Mouse (Mus musculus): Measurements from ENCODE around the gene Phldb3. TPM values are rescaled to one million over a fixed set of nuclear protein-coding genes. Genes with fewer than 3 reads are reported as not detected.

Phldb3 gene
- total and polyA plus RNA-seq, 3 experiments, result 0.89 to 3.6 (median 3.5) TPM

- Histone ChIP-seq H3K79me2 (replicated peaks; ENCODE audit: control insufficient read depth, extremely low read depth, insufficient read depth, poor library complexity, severe bottlenecking) (no peaks in the 10 kb centered on the region), H3K27me3 (replicated peaks) (no peaks in the 10 kb centered on the region), H3K36me3 (replicated peaks in 1 of 2; ENCODE audit: control insufficient read depth in 1 of 2, insufficient read depth in 1 of 2, low read length in 1 of 2) (peaks cover 59 to 77% of the 10 kb centered on the region in 2 experiments), H3K9me3 (replicated peaks; ENCODE audit: low read length) (peaks cover 2% of the 10 kb centered on the region), H3K4me3 (replicated peaks in 1 of 3; ENCODE audit: low read depth in 2 of 3, low read length in 2 of 3, poor library complexity in 1 of 3) (peak overlapping the region in 1 of 3 experiments; percentile 37), H3K9ac (ENCODE audit: insufficient read depth, low read depth) (no peak overlapping the region), H3K4me1 (ENCODE audit: control insufficient read depth in 1 of 2, insufficient read depth in 2 of 2) (peaks cover 24 to 89% of the 10 kb centered on the region in 2 experiments), H3K4me2 (ENCODE audit: insufficient read depth, low read depth, poor library complexity, severe bottlenecking) (no peak overlapping the region), H3K27ac (ENCODE audit: insufficient read depth, low read depth) (no peak overlapping the region)
- dilution Hi-C loops (cut with MboI; ENCODE audit: extremely low pct_ligation_motif_present, extremely low pct_unique_long_range_greater_than_20kb, low sequenced_read_pairs) (no loop called here), in situ Hi-C loops (cut with MboI; ENCODE audit: low pct_ligation_motif_present, low pct_unique_long_range_greater_than_20kb, low sequenced_read_pairs) (loop anchor here (5.0 kb wide), 1 partner anchor 36 kb away; the partner anchor contains the start of gene Irgq)
- TF ChIP-seq EP300 (IDR thresholded peaks at IDR 0.05; ENCODE audit: low read length) (no peak), E2F4 (IDR thresholded peaks at IDR 0.05; ENCODE audit: insufficient replicate concordance, low read depth, low read length) (no peak), USF1 (IDR thresholded peaks at IDR 0.05; ENCODE audit: low read depth, low read length) (no peak), TBP (conservative IDR thresholded peaks at IDR 0.05; ENCODE audit: low read depth, low read length) (no peak), NRF1 (IDR thresholded peaks at IDR 0.05; ENCODE audit: low read depth, low read length) (no peak), USF2 (conservative IDR thresholded peaks at IDR 0.05; ENCODE audit: low read depth, low read length) (no peak), ZMIZ1 (IDR thresholded peaks at IDR 0.05; ENCODE audit: low read depth, low read length) (no peak), MXI1 (IDR thresholded peaks at IDR 0.05; ENCODE audit: low read depth, low read length) (no peak), CHD1 (IDR thresholded peaks at IDR 0.05; ENCODE audit: low read depth, low read length) (no peak), TCF12 (IDR thresholded peaks at IDR 0.05; ENCODE audit: low read depth, low read length) (no peak), PAX5 (IDR thresholded peaks at IDR 0.05; ENCODE audit: low read length) (no peak), RAD21 (IDR thresholded peaks at IDR 0.05; ENCODE audit: low read depth, low read length) (no peak), ETS1 (conservative IDR thresholded peaks at IDR 0.05; ENCODE audit: low read depth, low read length) (no peak), IRF4 (IDR thresholded peaks at IDR 0.05; ENCODE audit: low read depth, low read length) (no peak), CTCF (conservative IDR thresholded peaks at IDR 0.05 in 1 of 2, IDR thresholded peaks at IDR 0.05 in 1 of 2; ENCODE audit: low read depth in 2 of 2, low read length in 2 of 2) (no peak), ZKSCAN1 (IDR thresholded peaks at IDR 0.05; ENCODE audit: borderline replicate concordance, low read depth, low read length) (no peak), POLR2AphosphoS2 (IDR thresholded peaks at IDR 0.05; ENCODE audit: low read depth, low read length) (no peak), POLR2A (IDR thresholded peaks at IDR 0.05; ENCODE audit: low read depth, low read length) (no peak), MAX (IDR thresholded peaks at IDR 0.05; ENCODE audit: low read length) (no peak)
- no peak for DNase-seq (ENCODE audit: extremely low read depth)
Measured at GRCm38 (mm10) chr7:24568512-24568911, 42.1 kb upstream of the Phldb3 start.

- in situ Hi-C loops (cut with MboI; ENCODE audit: low pct_ligation_motif_present, low pct_unique_long_range_greater_than_20kb, low sequenced_read_pairs), result no loop called here
- peaks cover 2% of the 10 kb centered on the region for H3K9me3 ChIP-seq (replicated peaks; ENCODE audit: low read length)
- H3K4me3 ChIP-seq (replicated peaks in 1 of 3; ENCODE audit: low read depth in 2 of 3, low read length in 2 of 3, poor library complexity in 1 of 3), result no peak overlapping the region
- peaks cover 68 to 93% of the 10 kb centered on the region in 2 experiments for H3K36me3 ChIP-seq (replicated peaks in 1 of 2; ENCODE audit: control insufficient read depth in 1 of 2, insufficient read depth in 1 of 2, low read length in 1 of 2)
- dilution Hi-C loops (cut with MboI; ENCODE audit: extremely low pct_ligation_motif_present, extremely low pct_unique_long_range_greater_than_20kb, low sequenced_read_pairs), result no loop called here
- TF ChIP-seq ETS1 (conservative IDR thresholded peaks at IDR 0.05; ENCODE audit: low read depth, low read length) (peak; percentile 50), TCF12 (IDR thresholded peaks at IDR 0.05; ENCODE audit: low read depth, low read length) (peak; percentile 28; the same call in 1 of the 2 replicates), USF2 (conservative IDR thresholded peaks at IDR 0.05; ENCODE audit: low read depth, low read length) (no peak)
- H3K79me2 ChIP-seq (replicated peaks; ENCODE audit: control insufficient read depth, extremely low read depth, insufficient read depth, poor library complexity, severe bottlenecking), result no peaks in the 10 kb centered on the region
- H3K4me2 ChIP-seq (ENCODE audit: insufficient read depth, low read depth, poor library complexity, severe bottlenecking), result no peak overlapping the region
- peaks cover 11 to 69% of the 10 kb centered on the region in 2 experiments for H3K4me1 ChIP-seq (ENCODE audit: control insufficient read depth in 1 of 2, insufficient read depth in 2 of 2)
- no peaks in the 10 kb centered on the region for H3K27me3 ChIP-seq (replicated peaks)
- DNase-seq (ENCODE audit: extremely low read depth), result peak; percentile 70
- peak overlapping the region; percentile 32 for H3K27ac ChIP-seq (ENCODE audit: insufficient read depth, low read depth)
- H3K9ac ChIP-seq (ENCODE audit: insufficient read depth, low read depth), result no peak overlapping the region
Measured at GRCm38 (mm10) chr7:24571071-24571470, 39.5 kb upstream of the Phldb3 start.
